Mouse (Mus musculus) C2C12 (cell line): ENCODE results near the gene Adamtsl5.

Experiments used
- CTCF ChIP-seq: IDR thresholded peaks from one replicate; pipeline ENCODE4 v1.5.1; 2011; ENCODE audit not compliant: control insufficient read depth, insufficient read depth, insufficient read length
- FOSL1 ChIP-seq: IDR thresholded peaks from one replicate; pipeline ENCODE4 v1.8.0; 2011; ENCODE audit warnings: mild to moderate bottlenecking, low read length; ENCODE audit not compliant: poor library complexity, insufficient read depth, severe bottlenecking

DNA sequence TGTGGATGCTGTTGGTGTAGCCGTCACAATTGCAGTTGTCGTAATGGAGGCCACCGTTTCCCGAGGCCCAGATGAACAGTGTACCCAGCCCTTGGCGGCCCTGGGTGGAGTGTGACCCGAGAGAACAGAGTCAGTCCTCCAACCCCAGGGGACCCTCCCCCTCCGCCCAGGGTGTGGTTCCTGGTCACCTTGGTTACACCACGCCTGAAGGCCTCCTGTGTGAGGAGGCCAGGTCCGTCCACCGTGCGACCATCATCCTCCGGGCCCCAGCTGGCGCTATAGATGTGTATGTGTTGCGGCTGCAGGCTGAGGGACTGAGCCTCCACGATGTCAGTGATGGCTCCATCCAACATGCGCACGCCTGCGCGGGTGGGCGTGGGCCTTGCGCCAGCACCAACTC lies 23.2 kb downstream of the Adamtsl5 start:
- TF ChIP-seq FOSL1 (no peak), CTCF (no peak)
